Mouse (Mus musculus) ES-E14 (cell line): ENCODE measurements at regions not wholly inside any gene's neighbourhood (a gene's known extent, or its start where the extent isn't known, plus 50 kb on each side); places are given as distances from the start of the nearest gene placed in this dataset.

Experiments
- CHD2 ChIP-seq: IDR thresholded peaks from 2 replicates; pipeline ENCODE4 v1.6.1; 2014; ENCODE audit warnings: mild to moderate bottlenecking, low read depth, low read length, inconsistent platforms
- HCFC1 ChIP-seq: IDR thresholded peaks from 2 replicates; pipeline ENCODE4 v1.6.1; 2012; ENCODE audit warnings: low read length, inconsistent platforms, borderline replicate concordance; ENCODE audit not compliant: insufficient read depth
- MAFK ChIP-seq: IDR thresholded peaks from 2 replicates; pipeline ENCODE4 v1.6.1; 2014; ENCODE audit warnings: mild to moderate bottlenecking, low read depth, low read length, inconsistent platforms; ENCODE audit not compliant: insufficient read depth
- ZC3H11A ChIP-seq: IDR thresholded peaks from 2 replicates; pipeline ENCODE4 v1.6.1; 2012; ENCODE audit warnings: low read depth, mild to moderate bottlenecking, inconsistent platforms, low read length, borderline replicate concordance
- ZNF384 ChIP-seq: IDR thresholded peaks from 2 replicates; pipeline ENCODE4 v1.6.1; 2012; ENCODE audit warnings: low read depth, low read length, inconsistent platforms

DNA sequence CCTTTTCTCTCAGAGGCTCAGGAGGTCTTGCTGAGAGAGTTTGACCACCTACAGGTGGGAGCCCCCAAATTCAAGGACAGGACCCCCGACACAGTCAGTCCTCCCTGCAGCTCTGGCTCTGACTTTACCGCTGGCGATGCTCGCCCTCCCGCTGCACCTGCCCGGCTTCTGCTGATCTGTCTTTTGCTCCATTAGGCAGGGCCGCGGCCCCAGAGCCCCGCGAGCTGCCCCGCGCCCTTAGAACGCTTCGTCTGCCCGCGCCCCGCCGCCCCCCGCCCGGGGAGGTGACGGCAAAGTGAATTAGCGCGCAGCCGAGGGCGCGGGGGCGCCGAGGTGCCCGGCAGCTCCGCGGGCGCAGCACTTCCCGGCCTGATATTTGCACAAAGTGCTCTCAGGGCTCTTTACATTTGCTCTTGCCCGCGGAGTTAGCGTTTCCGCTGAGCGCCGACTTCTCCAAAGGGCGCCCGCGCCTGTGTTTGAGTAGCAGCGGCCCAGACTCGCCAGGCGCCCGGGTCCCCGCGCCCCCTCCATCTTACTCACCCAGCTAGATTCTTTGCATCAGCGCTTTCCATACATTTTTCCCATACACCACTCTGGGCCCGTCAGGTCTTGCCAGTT, 260.7 kb upstream of the 4930535I16Rik start:
- TF ChIP-seq CHD2 (no peak), MAFK (no peak), ZNF384 (no peak), HCFC1 (no peak), ZC3H11A (no peak)
